Mouse (Mus musculus) heart, adult 8-10 months (tissue): Measurements from ENCODE around the gene Fut4. TPM values are rescaled to one million over a fixed set of nuclear protein-coding genes. Genes with fewer than 3 reads are reported as not detected.
A peak's percentile ranks its signal among the peaks of the same experiment; 100 is the strongest.
"Not testable (repeated sequence)": the region's sequence is repeated elsewhere in the genome, so short reads cannot be mapped to it uniquely, and the experiment has no call there.

Experiments
- DNase-seq: peaks from one replicate; pipeline ENCODE4 v3.0.0; 2022; ENCODE audit warnings: low spot score
- total RNA-seq, 4 experiments: library from RNA; stranded (reverse); gene quantifications; 2 replicates each; pipeline ENCODE4 v1.2.4; 2022

The Fut4 gene
- total RNA-seq, 4 experiments from 2014 or later = 0.33 to 0.63 (median 0.39) TPM

DNA sequence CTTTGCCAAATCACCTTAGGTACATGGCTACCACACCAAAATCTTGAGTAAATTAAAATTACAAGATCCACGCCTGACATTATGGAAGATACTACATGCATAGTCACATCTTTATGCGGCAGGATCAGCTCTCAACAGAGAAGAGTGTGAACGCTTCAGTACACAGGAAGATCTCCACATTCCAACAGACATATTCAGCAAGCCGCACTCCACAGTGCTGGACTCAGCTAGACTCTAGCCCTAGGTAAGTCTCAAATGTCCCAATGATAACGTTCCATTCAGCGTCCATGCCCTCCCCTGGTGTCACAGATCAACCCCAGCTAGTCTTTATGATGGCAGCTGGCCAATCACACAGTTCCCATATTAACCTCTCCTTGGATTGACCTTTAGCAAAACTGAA is 26.2 kb downstream of the Fut4 start:
- no peak for DNase-seq

GRCm38 (mm10) chr9:14724755-14725420 is 27.3 kb downstream of the Fut4 start:
- no peak for DNase-seq

DNA sequence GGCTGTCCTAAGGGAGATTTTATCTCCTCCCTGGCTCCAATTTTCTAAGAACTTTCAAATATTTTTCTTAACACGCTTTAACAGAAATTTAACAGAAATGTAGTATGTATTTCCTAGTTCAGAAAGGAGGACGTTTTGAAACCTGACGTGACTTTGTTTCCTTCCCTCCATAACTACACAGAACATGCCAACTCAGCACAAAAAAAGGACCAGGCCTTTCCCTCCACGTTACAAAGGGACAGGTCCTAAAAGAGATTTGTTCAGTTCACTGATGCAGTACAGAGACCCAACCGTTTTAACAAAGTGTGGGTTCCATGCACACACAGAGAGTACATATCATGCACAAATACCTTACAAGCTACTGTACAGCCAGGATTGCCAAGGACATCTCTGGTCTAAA is 30.6 kb downstream of the Fut4 start:
- DNase-seq = no peak

GRCm38 (mm10) chr9:14720384-14720783 is 31.8 kb downstream of the Fut4 start:
- no peak for DNase-seq

DNA sequence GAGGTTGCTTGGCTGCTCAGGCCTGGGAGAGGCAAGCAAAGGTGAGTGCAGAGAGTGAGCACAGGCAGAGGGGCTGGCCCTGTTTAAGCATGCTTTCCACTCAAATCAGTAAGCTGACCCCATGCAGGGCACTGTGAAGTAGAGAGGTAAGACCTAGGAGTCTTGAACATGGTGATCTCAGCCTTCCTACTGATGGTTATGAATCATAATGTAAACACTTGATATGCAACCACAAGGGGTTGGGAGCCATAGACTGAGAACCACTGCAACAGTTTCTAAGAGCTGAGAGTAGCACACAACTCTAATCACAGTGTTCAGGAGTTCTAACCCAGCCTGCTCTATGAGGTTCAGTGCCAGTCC is 33.9 kb downstream of the Fut4 start:
- no peak for DNase-seq

DNA sequence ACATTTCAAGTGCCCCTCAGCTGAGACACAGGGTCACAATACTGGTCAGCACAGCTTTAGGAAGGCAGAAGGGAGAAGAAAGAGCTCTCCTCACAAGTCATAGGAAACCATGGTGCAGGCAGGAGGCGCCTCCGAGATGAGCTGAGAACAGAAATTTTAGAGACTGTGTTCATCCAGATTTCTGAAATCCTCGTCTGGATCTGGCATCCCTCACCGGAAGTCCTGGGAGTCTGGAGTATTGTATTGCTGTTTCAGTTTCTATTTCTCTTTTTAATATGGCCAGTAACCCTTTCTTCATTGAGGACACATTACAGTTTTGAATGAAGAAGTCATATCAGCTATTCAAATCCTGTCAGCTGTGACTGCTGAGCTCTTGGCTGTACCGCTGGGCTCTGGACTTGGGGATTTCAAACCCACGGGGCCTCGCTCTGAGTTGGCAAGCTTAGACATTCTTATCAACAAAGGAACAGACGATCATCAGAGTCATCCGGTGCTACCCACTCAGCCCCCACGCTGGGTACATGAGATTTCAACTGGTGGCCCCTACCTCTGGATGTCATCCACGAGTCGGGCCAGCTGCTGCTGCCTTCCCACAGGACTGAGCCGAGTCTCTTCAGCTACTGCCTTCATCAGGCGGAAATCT is 34.4 kb downstream of the Fut4 start:
- DNase-seq = peak; percentile 40

DNA sequence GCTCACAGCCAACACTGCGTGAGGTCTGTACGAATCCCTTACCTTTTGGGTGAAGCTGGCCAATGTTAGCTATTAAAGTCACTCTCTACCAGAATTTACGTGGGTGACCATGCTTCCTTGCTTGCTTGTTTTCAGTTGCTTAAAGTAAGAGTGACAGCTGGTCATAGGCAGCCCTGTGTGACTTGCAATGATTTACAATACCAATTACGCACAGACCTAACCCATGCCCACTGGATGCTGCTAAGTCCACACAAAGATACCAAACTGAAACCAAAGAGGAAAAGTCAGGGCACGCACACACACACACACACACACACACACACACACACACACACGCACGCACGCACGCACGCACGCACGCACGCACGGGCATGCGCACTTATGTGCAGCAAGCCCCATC is 36.9 kb downstream of the Fut4 start:
- DNase-seq = no peak

DNA sequence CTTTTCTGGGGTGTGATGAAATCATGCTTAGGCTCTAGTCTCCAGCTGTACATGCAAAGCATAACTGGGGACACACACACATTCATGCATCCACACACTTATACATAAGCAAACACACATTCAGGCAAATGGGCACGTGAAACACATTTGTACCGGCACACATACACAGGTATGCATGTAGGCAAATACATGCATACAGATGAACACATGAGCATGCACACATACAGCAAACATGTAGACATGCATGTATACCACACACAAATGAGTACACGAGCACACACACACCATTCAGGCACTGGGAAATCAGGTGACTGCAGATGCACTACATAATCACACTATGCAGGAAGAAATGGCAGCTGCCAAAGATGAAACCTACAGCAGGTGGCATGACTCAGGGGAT is 41.3 kb downstream of the Fut4 start:
- DNase-seq = no peak

DNA sequence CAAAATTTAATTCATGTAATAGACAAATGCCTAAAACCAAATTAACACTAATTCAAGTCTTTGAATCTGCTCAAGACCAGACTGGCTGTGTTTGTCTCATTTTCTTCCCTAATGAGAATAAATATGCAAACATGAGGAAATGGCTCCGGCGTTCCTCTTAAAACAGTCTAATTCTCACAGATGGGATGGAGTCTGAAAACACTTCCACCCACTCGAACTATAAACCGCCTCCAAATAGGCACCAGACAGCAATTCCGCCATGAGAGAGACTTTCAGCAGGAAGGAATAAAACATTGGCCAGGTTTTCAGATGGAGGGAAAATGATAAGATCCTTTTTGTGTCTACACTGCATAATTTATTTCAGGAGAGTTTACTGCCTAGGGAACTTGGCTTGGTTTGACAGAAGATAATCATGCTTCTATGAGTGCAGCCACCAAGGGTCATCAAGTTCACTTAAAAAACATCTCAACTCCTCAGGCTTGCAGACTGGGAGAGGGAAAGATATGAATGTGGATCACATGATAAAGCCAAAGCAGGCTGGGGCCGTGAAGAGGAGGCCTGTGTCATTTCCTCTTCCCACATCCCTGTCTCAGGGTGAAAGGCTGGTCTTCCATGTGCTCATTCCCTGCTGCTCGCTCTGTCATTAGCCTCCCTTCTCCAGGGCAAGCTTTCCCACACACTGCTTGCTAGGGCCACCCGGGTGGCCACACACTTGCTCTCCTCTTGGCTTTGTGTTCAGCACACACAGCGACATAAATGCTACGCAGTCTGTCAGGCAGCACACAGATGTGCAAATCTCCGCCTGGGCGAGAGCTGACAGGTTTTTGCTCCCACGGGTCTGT is 46.7 kb downstream of the Fut4 start:
- DNase-seq = no peak

- not testable (repeated sequence) for DNase-seq
These were observed 51.4 kb downstream of the Fut4 start for GRCm38 (mm10) chr9:14700795-14701194.

DNA sequence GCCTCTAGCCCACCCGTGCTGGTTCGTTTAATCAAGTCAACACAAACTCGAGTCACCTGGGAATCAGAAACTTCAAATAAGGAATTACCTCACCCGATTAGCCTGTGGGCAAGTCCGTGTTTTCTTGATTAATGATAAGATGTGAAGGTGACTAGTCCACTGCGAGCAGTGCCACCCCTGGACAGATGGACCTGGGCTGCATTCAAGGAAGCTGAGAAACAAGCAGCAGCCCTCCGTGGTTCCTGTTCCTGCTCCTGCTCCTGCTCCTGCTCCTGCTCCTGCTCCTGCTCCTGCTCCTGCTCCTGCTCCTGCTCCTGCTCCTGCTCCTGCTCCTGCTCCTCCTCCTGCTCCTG is 52.9 kb downstream of the Fut4 start:
- no peak for DNase-seq

DNA sequence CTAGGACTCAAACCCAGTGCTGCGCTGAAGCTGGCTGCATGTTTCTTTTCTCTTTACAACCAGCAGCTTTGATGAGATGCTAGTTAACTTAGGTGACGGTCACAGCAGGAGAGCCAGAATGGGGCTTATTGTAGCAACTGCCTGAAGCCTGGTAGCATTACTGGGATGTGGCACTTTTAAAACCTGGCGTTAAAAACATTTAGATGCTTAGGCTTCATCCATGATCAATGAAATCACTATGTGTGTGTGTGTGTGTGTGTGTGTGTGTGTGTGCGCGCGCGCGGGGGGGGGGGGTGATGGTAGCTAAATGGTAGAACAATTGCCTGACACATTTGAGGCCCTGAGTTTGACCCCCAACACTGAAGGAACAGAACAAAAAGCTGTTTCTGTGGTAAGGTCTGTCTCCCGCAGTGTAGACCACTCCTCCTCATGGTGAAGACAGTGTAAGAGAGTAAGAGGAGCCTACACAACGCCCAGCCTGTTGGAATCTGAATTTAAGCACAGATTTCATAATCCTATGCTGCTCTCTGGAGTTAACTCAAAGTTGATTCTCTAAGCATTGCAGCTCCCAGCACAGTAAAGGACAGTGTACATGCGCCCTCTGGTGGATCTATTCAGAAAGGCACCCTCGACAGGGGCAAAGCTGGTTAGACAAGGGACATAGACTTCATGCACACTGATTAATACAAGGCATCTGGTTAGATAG is 53.5 kb downstream of the Fut4 start:
- DNase-seq = peak; percentile 93

Other genes with a start within 250 kb of the Fut4 start
- 10 to 100 TPM; 56.2 to 65.0 (median 58.1) TPM for gene Amotl1, start 107.3 kb downstream of the Fut4 start, total RNA-seq
- gene Piwil4, start 11.7 kb downstream of the Fut4 start, total RNA-seq = not detected
- not detected for gene 1700012B09Rik, start 18.6 kb upstream of the Fut4 start, total RNA-seq
- 10 to 100 TPM in 2 of 4 experiments, 1 to 10 TPM in 2; 8.0 to 18.2 (median 10.6) TPM for gene Mre11a, start 32.3 kb upstream of the Fut4 start, total RNA-seq
- 1 to 10 TPM; 5.8 to 7.5 (median 7.2) TPM for gene Ankrd49, start 32.5 kb upstream of the Fut4 start, total RNA-seq
- under 1 TPM in 1 of 4 experiments, not detected in 3; 0.09 TPM for gene Gpr83, start 107.8 kb upstream of the Fut4 start, total RNA-seq
- gene Izumo1r, start 151.6 kb upstream of the Fut4 start, total RNA-seq = not detected